Mouse (Mus musculus) frontal cortex, adult (tissue): ENCODE measurements around the gene E130208F15Rik.

ENCODE experiments used
- ATAC-seq: cut with Nextera tagmentation; 2 replicates; pipeline ENCODE4 v1.9.2; 2017; ENCODE audit warnings: mild to moderate bottlenecking, moderate library complexity, mixed read lengths; ENCODE audit not compliant: low TSS enrichment

E130208F15Rik gene

GRCm38 (mm10) chr7:30321539-30322284, at the start of gene E130208F15Rik:
Gene E130208F15Rik, plus strand, starts transcription at chr7:30321740.
- ATAC-seq, result peak; percentile 58

GRCm38 (mm10) chr7:30274383-30274782, 47.2 kb upstream of the E130208F15Rik start:
- ATAC-seq, result no peak

DNA sequence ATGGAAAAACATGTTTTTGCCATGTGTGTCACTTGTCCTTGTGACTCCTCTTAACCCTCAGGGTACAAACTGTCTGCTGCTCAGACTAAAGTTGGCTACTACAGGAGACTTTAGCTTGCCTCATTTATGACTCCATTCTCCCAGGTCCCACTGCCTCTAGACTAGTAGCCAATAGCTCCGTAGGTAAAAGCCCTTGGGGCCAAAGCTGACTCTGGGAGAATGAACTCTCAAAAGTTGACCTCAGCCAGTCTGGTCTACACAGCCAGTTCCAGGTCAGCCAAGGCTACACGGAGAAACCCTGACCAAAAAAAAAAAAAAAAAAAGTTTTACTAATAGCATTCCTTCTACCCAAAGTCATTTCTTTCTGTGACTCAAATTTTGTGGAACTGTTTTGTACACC, 42.6 kb upstream of the E130208F15Rik start:
- ATAC-seq, result no peak

DNA sequence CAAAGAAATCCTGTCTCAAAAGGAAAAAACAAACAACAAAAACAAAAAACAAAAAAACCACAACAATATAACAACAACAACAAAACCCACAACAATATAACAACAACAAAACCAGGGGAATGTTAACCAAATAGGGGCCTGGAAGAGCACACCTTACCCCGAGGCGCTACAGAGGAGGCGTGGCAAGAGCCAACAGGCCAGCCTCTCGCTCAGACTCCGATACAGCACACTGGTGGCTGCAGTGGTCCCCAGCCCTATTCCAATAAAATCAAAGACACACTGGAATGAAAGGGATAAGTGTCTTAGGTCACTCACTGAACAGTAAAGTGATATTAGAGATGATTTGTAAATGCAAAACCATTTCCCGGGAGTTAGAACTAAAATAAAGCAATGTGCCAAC, 42.0 kb upstream of the E130208F15Rik start:
- ATAC-seq, result no peak

DNA sequence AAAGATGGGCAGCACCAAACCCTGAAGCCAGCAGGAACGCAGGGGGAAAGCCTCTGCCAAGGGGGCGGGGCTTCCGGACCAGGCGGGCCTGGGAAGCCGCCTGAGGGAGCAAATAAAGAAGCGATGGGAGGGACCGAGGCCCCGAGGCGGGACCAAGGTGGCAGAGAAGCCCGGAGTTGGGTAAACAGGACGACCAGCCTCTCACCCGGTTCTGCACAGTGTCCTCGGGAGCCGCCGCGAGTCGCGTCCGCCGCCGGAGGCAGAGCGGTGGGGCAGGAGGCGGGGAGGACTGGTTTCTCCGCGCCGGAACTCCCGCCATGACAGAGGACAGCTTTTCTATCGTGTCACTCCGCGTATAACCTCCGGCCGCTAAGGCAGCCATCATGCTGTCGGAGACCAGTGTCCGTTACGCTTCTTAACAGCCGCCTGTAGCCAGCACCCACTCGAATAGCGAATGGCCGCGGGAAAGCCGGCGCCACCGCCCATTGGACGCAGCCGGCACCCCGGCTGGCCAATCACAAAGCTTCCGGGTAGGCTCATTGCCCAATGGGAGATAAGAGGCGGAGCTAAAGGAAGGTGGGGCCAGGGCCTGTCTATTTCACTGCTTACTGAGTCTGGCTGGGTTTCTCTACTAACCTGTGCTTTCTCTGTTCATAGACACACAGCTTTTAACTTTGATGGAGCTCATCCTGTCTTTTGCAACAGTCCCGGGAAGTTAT, 41.4 kb upstream of the E130208F15Rik start, which contains the start of the genes Thap8 and Wdr62:
TSS of gene Thap8 (plus strand) at position 144 of the 719 bp plus-strand sequence.
TSS of gene Wdr62 (minus strand) at position 469 of the 719 bp plus-strand sequence.
- ATAC-seq, result peak; percentile 95

GRCm38 (mm10) chr7:30280670-30281138, 40.8 kb upstream of the E130208F15Rik start:
- ATAC-seq, result peak; percentile 84

GRCm38 (mm10) chr7:30281522-30281921, 40.0 kb upstream of the E130208F15Rik start:
- no peak for ATAC-seq

DNA sequence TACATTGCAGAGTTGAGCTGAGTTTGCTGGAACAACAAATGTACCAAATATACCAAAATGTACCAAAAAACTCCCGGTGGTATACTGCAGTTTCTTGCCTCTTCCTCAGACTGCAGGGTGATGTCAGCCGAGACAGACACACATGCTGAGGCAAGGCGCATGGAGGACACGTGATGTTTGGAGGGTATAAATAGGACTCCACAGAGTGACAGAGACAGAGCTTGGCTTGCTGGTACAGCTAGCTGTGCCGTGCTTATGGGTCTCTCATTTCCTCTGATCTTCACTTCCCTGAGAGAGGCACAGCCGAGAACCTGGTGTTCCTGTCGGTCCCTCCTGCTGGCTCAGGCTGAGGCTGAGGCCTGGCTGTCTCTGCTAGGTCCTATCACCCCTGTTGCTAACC, 38.8 kb upstream of the E130208F15Rik start:
- ATAC-seq, result no peak

DNA sequence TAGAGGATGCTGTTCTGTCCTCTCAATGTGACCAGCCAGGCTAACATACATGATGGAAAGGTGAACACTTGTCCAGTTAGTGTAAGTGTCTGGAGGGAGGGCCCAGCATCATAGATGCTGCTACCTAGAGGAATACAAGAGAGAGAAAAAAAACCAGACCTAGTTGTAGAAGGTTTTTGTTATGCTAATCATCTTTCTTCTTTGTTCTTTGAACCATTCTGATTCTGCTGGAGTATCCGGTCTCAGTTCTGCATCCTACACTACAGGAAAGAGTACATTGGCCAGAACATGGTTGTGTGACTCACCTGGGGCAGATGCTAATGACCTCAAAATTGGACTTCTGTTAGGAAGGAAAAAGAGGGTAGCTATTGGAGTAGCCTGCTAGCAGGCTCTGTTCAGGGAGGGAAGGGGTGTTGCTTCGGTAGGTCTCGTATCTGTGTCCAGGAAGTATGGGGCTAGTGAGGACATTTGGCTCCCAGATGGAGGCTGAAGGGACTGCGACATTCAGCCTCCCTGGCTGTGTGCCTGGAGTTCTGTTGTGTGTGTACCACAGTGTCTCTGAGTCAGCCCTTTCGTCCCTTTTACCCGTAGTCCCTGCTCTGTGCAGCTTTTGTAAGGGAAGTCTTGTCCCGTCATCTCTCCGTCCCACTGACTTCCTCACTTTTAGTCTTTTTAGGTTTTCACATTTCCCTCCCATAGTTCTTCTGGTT, 34.7 kb upstream of the E130208F15Rik start:
- ATAC-seq, result no peak

DNA sequence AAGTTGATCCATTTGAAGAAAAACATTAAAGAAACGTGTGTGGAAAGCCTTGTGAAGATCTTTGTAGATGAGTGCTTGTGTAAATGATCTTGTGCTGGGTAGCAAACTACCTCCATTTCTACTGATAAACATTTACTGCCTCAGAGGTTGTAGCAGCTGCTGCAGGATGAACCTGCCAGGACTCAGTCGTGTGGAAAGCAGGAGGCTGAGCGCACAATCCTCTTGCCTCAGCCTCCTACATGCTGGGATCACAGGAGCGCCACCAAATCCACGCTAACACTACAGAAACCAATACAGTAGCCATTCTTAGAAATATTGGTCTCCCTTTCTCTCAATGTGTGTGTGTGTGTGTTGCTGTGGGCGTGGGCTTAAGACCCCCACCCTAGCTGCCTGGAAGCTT, 33.5 kb upstream of the E130208F15Rik start:
- no peak for ATAC-seq

GRCm38 (mm10) chr7:30289071-30289713, 32.3 kb upstream of the E130208F15Rik start:
- no peak for ATAC-seq

DNA sequence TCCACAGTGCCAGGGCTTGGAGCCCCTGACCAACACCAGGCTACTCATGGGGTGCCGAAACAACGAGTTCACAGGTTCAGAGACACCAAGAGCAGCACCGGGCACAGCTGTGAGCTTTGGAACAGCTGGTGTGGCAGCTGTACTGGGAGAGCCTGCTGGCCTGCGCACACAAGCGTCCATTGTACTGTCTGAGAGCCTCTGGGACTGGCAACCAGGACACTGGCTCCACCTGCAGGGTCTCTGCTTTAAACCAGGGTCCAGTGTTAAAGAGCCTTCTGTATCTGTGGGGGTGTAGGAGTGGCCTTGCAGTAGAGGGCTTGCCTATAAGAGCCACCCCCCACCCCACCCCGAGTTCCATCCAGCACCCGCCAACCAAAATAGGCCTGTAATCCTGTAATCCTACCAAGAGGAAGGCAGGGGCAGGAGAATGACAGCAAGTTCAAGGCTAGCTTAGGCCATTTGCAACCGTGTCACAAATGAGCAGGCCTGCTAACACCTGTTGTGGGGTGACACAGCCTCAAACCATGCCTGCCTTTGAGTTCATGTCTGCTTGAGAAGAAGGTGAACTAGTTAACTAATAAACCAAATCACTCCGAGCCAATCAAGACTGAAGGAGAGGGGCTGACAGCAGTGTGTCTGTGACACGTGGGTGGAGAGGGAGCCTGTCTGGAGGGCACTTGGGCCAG, 31.7 kb upstream of the E130208F15Rik start:
- ATAC-seq, result 0 out of 2 replicates have a peak, but pooled peaks have one; percentile 14

DNA sequence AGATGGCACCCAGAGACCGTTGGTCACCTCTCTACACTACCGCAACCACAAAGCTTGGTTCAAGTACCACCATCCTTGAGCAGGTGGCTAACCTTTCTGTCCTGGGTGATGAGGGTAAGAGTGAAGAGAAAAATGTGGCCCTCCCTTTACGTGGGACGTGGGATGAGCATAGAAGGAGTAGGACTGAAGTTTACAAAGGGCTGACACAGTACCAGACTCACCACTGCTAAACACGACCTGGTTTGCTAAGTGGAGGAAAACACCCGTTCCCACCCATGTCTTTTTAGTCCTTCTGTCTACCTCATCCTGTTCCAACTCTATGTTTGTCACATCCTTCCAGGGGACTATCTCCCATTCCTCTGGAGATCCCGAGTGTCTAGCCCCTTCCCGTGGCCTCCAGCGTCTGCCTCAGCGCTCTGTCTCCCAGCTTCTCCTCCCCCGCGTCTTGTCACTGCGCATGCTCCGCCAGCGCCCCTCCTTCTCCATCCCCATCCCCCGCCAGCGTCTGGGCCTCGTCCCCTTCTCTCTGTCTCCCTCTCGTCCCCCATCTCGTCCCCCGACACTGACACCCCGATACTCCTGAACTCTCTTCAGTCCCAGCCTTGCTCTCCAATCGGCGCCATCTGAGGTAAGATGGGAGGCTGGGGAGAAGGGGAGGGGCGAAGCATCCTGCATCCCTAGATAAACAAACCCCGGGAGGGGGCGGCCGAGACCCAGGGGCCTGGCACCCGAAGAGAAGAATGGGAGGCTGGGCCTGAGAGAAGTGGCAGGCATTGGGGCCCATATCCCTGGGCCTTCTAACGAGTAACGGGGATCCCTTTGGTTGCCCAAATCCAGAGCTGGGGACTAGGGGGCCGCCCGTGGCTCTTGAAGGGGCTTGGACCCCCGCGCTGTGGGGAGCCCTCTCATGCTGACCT, 30.1 kb upstream of the E130208F15Rik start, which contains the start of gene Clip3:
TSS of gene Clip3 (plus strand) at position 514 of the 917 bp plus-strand sequence.
- ATAC-seq, result peak; percentile 60

- ATAC-seq, result no peak
These were observed 27.7 kb upstream of the E130208F15Rik start for GRCm38 (mm10) chr7:30293795-30294194.

DNA sequence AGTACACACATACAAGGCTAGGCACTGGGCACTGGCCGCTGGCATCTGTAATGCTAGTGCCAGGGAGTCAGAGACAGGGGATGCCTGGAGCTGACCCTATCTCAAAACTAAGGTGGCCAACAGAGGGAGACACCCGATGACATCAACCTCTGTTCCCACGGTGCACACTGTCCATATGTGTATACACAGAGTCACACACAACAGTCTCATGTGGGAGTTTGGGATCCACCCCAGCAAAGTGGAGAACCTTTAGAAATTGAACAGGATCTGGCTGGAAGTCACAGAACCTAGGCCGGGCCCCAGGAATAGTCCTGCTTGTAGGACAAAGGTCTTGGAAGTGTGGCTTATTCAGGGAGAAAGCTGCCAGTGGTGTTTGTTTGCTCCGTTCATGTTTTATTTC, 27.2 kb upstream of the E130208F15Rik start:
- no peak for ATAC-seq

- ATAC-seq, result peak; percentile 35; the same call in 1 of the 2 replicates
These were observed 26.4 kb upstream of the E130208F15Rik start for GRCm38 (mm10) chr7:30295103-30295502.

GRCm38 (mm10) chr7:30296816-30297215, 24.7 kb upstream of the E130208F15Rik start:
- ATAC-seq, result no peak

DNA sequence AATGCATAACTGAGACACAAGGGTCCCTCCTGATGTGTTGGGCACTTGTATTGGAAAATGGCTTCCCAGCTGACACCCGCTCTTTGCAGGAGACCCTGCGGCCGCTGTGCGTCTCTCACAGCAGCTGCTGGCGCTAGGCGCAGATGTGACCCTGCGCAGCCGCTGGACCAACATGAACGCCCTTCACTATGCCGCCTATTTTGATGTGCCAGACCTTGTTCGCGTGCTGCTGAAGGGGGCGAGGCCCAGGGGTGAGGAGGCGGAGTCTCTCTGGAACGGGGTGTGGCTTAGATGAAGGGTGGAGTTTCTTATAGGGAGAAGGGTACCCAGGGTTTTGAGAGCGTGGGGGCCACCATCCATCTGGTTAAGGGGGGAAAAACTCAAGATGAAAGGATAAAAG, 24.3 kb upstream of the E130208F15Rik start:
- no peak for ATAC-seq

DNA sequence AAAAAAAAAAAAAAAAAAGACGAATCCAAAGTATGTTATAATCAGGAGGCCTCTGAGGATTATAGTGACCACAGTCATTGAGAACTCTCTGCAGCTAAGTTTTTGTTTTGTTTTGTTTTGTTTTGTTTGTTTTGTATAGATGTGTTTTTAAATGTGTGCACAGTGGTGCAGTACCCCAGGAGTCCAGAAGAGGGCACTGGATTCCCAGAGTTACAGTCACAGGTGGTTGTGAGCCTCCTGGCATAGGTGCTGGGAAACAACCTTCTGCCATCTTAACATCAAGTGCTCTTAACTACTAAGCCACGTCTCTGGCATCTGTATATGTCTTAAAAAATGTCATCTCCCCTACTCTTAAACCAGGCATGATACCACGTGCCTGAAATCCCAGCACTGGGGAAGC, 20.6 kb upstream of the E130208F15Rik start:
- ATAC-seq, result no peak
